Mouse (Mus musculus) kidney, postnatal 10 days (tissue): ENCODE results near the gene Knl1.
"Not testable (repeated sequence)": the region's sequence is repeated elsewhere in the genome, so short reads cannot be mapped to it uniquely, and the experiment has no call there.

Experiments
- DNase-seq: peaks from one replicate; pipeline ENCODE4 v3.0.0; 2021; ENCODE audit warnings: mixed read lengths

The Knl1 gene

GRCm38 (mm10) chr2:119046649-119047611, at the start of gene Knl1:
TSS of gene Knl1 (plus strand) at chr2:119047119.
- peak; percentile 96 for DNase-seq

- DNase-seq: no peak
Measured at GRCm38 (mm10) chr2:118998115-118998866, 48.6 kb upstream of the Knl1 start.

- no peak for DNase-seq
Measured at GRCm38 (mm10) chr2:118999025-118999639, 47.8 kb upstream of the Knl1 start.

DNA sequence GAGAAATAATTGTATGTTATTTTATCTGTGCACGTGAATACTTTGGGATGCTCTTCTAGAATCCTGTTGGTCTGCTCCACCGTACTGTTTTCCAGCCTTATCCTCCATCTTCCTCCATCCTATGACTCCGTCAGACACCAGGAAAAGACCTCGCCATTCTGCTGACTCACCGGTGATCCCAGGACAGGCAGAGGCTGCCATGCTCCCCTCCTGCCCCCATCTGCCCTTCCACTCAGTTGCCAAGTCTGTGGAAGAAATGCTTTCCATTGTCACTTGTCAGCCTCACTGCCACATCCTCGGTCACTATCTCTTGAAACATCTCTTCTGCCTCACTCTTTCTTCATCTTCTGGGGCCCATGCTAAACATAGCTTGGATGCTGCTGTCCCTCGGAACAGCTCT, 40.0 kb upstream of the Knl1 start:
- DNase-seq: no peak

- no peak for DNase-seq
Measured at GRCm38 (mm10) chr2:119009376-119009775, 37.5 kb upstream of the Knl1 start.

GRCm38 (mm10) chr2:119014989-119015388, 31.9 kb upstream of the Knl1 start:
- DNase-seq: no peak

DNA sequence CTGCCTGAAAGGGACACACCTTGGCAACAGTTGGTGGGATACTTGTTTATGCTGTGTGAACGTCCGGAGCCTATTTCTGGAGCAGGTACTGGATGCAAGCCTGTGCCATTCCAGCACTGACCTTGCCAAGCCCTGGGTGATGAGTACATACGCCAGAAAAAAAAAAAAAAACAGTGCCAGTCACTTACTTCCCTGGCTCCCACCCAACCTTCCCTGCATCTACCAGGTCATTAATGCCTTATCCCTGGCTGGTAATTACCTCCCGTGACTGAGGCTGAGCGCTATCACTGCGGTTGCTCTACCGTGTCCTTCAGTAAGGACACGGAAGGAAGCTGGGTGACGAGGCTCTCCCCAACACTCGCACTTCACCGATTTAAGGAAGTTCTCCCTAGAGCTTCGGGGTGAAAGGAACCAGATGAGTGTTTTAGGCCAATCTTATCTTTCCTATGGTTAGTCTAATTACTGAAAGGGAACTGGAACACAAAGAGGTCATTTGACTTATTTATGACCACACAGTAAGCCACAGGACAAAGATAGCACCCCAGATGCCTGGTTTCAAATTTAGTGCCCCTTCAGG, 31.2 kb upstream of the Knl1 start:
- DNase-seq: peak; percentile 22

GRCm38 (mm10) chr2:119016312-119016711, 30.6 kb upstream of the Knl1 start:
- DNase-seq: not testable (repeated sequence)

DNA sequence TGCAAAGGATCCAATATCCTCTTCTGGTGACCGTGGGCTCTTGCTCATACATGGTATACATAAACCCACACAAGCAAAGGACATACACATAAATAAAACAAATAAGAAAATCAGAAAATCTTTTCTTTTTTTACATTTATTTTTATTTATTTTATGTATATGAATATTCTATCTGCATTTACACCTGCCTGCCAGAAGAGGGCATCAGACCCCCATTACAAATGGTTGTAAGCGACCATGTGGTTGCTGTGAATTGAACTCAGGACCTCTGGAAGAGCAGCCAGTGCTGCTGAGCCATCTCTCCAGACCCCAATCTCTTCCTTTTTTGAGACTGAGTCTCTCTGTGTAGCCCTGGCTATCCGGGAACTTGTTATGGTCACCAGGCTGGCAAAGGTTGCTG, 29.3 kb upstream of the Knl1 start:
- no peak for DNase-seq

- DNase-seq: peak; percentile 71
Measured at GRCm38 (mm10) chr2:119018391-119019122, 28.4 kb upstream of the Knl1 start.

DNA sequence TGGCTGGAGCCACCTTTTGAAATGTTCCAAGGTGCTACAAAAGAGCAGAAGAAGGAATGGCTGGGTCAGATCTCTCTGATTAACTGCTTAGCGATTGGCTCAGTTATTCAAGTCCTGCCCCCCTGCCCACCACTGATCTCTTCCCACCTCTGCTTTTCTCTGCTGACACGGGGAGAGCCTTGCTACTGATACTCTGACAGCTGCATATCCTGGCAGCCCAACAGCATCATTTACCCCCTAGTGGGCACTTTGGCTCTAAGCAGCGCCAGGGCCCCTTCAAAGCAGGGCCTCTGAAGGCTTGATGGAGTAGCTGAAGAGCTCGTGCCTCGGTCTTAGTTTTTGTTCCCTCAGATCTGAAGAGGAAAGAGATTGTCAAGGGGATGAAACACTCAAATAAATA, 27.8 kb upstream of the Knl1 start:
- peak; percentile 17 for DNase-seq

GRCm38 (mm10) chr2:119019538-119019937, 27.4 kb upstream of the Knl1 start:
- DNase-seq: no peak

DNA sequence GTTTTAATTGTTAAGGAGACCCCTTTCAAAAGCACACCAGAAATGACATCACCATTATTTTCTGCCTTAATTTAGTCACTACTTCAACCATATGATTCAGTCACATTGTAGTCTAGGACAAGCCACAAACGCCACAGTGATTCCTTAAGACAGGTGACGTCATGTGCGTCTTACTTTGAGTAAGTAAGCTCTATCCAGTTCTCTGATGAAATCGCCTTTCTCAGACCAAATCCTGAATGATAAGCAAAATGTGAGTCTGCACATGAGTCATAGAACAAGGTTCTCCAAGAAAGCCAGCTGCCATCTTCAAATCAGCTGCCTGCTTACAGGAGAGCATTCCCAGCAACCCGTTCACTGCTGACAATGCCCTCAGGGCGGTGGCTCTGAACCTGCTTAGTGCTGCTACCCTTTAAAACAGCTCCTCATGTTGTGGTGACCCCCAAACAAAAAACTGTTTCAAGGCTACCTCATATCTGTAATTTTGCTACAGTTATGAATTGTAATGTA, 23.7 kb upstream of the Knl1 start:
- no peak for DNase-seq

- DNase-seq: no peak
Measured at GRCm38 (mm10) chr2:119024536-119025238, 22.2 kb upstream of the Knl1 start.

GRCm38 (mm10) chr2:119025239-119025616, 21.7 kb upstream of the Knl1 start:
- DNase-seq: no peak

DNA sequence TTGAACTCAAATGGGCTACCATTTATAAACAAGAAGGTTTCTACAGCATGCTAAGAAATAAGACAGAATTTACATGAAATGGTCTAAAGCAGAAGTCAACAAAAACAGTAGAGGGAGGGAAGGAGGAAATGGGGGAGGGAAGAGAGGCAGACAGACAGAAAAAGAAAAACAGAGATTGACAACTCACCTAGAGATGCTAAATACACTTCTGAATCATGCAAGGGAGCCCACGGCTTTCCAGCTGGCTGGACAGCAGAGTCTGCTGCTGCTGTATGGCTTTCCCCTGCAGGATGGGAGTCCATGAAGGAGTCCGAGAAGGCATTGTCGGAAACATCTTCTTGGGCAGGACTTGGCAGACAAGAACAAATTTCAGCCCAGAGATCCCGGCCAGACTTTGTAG, 20.0 kb upstream of the Knl1 start:
- DNase-seq: no peak

DNA sequence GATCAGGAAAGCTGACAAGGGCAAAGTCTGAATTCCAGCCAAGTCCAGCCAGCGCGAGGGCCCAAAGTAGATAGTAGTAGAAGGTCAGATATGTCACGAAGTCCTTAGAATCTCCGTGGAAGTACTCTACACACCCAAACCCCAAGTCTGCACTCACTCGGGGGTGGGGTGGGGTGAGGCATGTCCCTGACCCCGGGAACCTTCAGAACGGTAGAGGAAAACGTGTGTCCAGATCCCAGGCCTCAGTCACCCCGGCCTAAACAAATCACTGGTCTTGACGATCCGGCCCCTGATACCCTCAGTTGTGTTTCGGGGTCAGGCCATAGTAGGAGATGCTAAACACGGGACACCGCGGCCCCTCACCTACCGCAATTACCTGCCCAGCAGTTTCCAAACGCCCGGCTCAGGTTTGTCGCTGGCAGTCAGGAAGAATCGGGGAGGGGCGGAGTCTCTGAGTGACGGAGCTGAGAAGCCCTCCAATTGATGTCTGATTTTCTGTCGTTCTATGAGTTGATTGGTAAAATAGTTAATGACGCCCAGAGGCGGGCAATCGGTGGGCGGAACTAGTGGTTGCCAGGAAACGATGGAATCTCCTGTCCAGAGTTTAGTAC, 17.9 kb upstream of the Knl1 start, which contains the start of gene Ccdc32:
Gene Ccdc32 (minus strand): TSS at position 453 of the 611 bp plus-strand sequence.
- DNase-seq: peak; percentile 98

GRCm38 (mm10) chr2:119032191-119032590, 14.7 kb upstream of the Knl1 start:
- DNase-seq: no peak

DNA sequence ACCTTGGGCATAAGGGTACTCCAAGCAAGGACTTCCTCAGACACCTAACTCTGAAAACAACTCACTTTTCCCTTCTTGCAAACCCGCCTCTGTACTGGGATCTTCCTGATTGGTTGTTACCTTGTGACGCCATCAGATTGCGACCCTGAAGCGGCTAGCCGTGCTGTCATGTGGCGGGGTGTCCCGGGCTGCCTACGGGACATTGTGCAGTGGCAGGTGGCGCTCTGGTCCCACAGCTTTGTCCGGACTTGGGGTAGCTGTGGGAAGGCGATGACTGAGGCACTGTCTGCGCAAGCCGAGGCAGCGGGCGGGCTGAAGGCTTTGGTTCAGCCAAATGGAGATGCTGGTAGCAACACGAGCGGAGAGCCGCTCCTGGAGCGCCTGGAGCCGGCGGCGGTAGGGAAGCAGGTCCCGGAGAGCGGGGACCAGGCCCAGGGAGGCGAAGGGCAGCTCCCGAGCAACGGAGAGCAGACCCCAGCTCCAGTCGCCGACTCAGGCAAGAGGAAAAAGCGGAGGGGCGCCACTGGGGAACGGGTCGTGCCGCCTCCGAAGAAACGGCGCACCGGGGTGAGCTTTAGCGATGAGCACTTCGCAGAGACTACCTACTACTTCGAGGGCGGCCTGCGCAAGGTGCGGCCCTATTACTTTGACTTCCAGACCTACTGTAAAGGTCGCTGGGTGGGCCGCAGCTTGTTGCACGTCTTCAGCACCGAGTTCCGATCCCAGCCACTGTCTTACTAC, 12.1 kb upstream of the Knl1 start, which contains the start of gene Rpusd2:
Gene Rpusd2 (plus strand): TSS at position 135 of the 741 bp plus-strand sequence.
- peak; percentile 97 for DNase-seq

DNA sequence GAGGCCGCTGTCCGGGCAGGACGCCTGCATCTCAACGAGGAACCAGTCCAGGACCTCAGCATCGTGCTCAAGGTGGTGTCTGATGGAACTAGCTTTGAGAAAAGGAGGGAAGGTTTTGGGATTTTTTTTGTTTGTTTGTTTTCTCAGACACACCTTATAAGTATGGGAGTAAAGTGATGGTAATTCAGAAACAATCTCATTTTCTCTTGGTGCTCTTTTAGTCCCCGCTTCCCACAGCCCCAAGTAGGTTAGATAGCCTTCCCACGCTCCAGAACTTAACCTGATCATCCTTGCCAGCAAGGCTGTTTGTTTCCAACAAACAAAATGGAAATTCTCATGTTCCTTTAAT, 11.5 kb upstream of the Knl1 start:
- DNase-seq: no peak
